Mouse (Mus musculus): ENCODE measurements around the gene Cp. TPM values are rescaled to one million over a fixed set of nuclear protein-coding genes. Genes with fewer than 3 reads are reported as not detected.

Gene Cp
- polyA plus RNA-seq, 1 experiment from 2014 or later = 0.29 TPM

DNA sequence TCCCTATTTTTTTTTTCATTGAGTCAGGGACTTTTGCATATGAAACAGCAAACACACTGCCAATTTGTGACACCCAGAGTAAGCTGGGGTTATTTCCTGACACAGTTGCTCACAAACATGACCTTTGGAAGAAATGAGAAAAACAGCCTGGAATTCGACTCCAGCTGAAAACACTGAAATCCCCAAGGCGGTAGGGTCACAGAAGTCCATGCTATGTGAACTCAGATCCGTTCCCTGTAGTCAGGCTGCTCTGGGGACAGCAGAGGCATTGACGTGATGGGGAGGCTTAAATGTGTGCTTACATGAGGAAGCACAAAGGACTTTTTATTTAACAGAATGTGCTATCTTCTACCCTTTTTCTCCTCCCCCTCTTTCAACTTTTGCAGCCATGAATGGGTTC lies 21.6 kb downstream of the Cp start:
- Histone ChIP-seq H3K36me3 (no peaks in the 10 kb centered on the region), H3K9me3 (no peaks in the 10 kb centered on the region), H3K27ac (no peak overlapping the region), H3K27me3 (ENCODE audit: insufficient read depth, poor library complexity, severe bottlenecking) (no peaks in the 10 kb centered on the region), H3K4me3 (no peak overlapping the region), H3K4me1 (no peaks in the 10 kb centered on the region)
- 52% methylated on average over 4 of the region's 4 CpGs for WGBS
- DNase-seq (ENCODE audit: low spot score) = no peak

DNA sequence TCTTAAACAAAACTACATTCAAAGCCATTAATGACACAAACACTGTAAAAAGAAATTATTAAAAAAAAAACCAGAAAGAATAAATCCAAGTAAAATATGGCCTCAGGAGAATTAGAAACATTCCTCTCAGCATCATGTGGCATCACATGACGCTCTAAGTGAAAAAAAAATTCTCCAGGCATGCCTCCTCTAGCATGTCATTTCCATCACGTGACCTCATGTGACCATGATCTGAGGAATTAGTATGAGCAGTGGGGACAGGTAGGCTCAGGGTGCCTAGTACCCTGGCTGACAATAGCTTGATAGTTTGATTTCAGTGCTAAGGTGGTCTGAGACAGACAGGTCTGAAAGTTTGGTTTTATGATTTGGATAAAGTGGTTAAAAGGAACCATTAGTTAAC lies 24.3 kb downstream of the Cp start:
- no peak overlapping the region for H3K4me3 ChIP-seq
- no peaks in the 10 kb centered on the region for H3K27me3 ChIP-seq (ENCODE audit: insufficient read depth, poor library complexity, severe bottlenecking)
- 75% methylated on average over 2 of the region's 2 CpGs for WGBS
- H3K9me3 ChIP-seq = no peaks in the 10 kb centered on the region
- H3K36me3 ChIP-seq = no peaks in the 10 kb centered on the region
- no peak overlapping the region for H3K27ac ChIP-seq
- no peak for DNase-seq (ENCODE audit: low spot score)
- no peaks in the 10 kb centered on the region for H3K4me1 ChIP-seq

- Histone ChIP-seq H3K27me3 (ENCODE audit: insufficient read depth, poor library complexity, severe bottlenecking) (no peaks in the 10 kb centered on the region), H3K4me1 (no peaks in the 10 kb centered on the region), H3K27ac (no peak overlapping the region), H3K9me3 (no peaks in the 10 kb centered on the region), H3K4me3 (no peak overlapping the region), H3K36me3 (no peaks in the 10 kb centered on the region)
- DNase-seq (ENCODE audit: low spot score) = no peak
These were observed 26.0 kb downstream of the Cp start for GRCm38 (mm10) chr3:19982846-19983245.

DNA sequence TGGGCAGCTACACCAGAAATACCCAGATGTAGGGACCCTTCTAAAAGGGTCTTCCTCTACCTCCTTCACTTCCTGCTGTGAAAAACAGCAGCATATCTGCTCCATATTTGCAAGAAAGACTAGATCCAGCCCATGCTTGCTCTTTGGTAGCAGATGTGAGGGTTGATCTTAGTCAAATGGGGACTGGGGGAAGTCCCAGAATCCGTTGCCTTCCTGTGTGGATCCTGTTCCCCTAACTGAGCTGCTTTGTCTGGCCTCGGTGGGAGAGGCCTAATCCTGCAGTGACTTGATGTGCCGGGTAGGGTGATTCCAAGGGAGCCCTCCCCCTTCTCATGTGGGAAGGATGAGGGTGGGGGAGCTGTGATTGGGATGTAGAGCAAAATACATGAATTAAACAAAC lies 29.3 kb downstream of the Cp start:
- no peak for DNase-seq (ENCODE audit: low spot score)
- WGBS = 28% methylated on average over 3 of the region's 3 CpGs
- H3K36me3 ChIP-seq = no peaks in the 10 kb centered on the region
- H3K9me3 ChIP-seq = no peaks in the 10 kb centered on the region
- H3K27me3 ChIP-seq (ENCODE audit: insufficient read depth, poor library complexity, severe bottlenecking) = no peaks in the 10 kb centered on the region
- H3K4me1 ChIP-seq = no peaks in the 10 kb centered on the region
- H3K27ac ChIP-seq = no peak overlapping the region
- H3K4me3 ChIP-seq = no peak overlapping the region

- Histone ChIP-seq H3K27ac (no peak overlapping the region), H3K4me1 (no peaks in the 10 kb centered on the region), H3K4me3 (no peak overlapping the region), H3K9me3 (no peaks in the 10 kb centered on the region), H3K36me3 (no peaks in the 10 kb centered on the region), H3K27me3 (ENCODE audit: insufficient read depth, poor library complexity, severe bottlenecking) (no peaks in the 10 kb centered on the region)
- 70% methylated on average over 3 of the region's 3 CpGs for WGBS
- DNase-seq (ENCODE audit: low spot score) = no peak
These were observed 33.2 kb downstream of the Cp start for GRCm38 (mm10) chr3:19990031-19990430.

DNA sequence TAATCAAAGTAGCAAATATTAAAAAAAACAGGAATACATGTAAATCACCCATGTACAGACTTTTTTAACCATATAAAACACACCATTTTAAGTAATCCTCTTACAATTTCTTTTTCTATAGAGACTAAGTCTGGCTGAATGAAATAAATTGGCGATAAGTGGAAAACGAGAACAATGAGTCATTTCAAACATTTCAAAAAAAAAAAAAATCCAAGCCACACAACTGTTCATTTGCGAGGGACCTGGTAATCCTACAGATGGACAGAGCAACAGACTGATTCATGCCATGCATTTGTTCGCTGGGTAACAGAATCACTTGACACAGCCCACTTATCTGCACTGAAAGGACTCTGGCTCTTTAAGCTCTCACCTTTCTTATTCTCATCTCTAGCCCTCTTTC lies 35.5 kb downstream of the Cp start:
- H3K4me3 ChIP-seq = no peak overlapping the region
- H3K9me3 ChIP-seq = no peaks in the 10 kb centered on the region
- peaks cover 4% of the 10 kb centered on the region for H3K36me3 ChIP-seq
- H3K4me1 ChIP-seq = no peaks in the 10 kb centered on the region
- H3K27ac ChIP-seq = no peak overlapping the region
- WGBS = 80% methylated on average over 4 of the region's 4 CpGs
- DNase-seq (ENCODE audit: low spot score) = no peak
- no peaks in the 10 kb centered on the region for H3K27me3 ChIP-seq (ENCODE audit: insufficient read depth, poor library complexity, severe bottlenecking)

GRCm38 (mm10) chr3:19999551-19999950 lies 42.7 kb downstream of the Cp start:
- no peak for DNase-seq (ENCODE audit: low spot score)
- Histone ChIP-seq H3K36me3 (peaks cover 26% of the 10 kb centered on the region), H3K4me3 (no peak overlapping the region), H3K27ac (no peak overlapping the region), H3K9me3 (no peaks in the 10 kb centered on the region), H3K27me3 (ENCODE audit: insufficient read depth, poor library complexity, severe bottlenecking) (no peaks in the 10 kb centered on the region), H3K4me1 (no peaks in the 10 kb centered on the region)
- WGBS = 83% methylated on average over 2 of the region's 2 CpGs

DNA sequence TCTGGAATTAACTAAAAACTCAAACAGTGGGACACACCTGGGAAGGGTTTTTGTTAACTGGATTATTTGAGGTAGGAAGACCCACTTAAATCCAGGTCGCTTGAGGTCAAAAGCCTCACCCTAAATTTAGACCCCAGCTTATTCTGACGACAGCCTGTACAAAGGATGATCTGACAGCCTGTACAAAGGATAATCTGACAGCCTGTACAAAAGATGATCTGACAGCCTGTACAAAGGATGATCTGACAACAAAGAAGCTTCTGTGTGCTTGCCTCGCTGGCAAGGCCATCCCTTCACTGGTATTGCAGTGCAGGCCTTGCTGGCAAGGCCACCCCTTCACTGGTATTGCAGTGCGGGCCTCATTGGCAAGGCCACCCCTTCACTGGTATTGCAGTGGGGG lies 44.0 kb downstream of the Cp start:
- H3K4me1 ChIP-seq = no peaks in the 10 kb centered on the region
- no peaks in the 10 kb centered on the region for H3K9me3 ChIP-seq
- H3K4me3 ChIP-seq = no peak overlapping the region
- peaks cover 26% of the 10 kb centered on the region for H3K36me3 ChIP-seq
- no peaks in the 10 kb centered on the region for H3K27me3 ChIP-seq (ENCODE audit: insufficient read depth, poor library complexity, severe bottlenecking)
- no peak overlapping the region for H3K27ac ChIP-seq
- WGBS = 79% methylated on average over 4 of the region's 4 CpGs
- no peak for DNase-seq (ENCODE audit: low spot score)

GRCm38 (mm10) chr3:20002786-20003185 lies 45.9 kb downstream of the Cp start:
- 78% methylated on average over 5 of the region's 5 CpGs for WGBS
- no peak for DNase-seq (ENCODE audit: low spot score)
- Histone ChIP-seq H3K27me3 (ENCODE audit: insufficient read depth, poor library complexity, severe bottlenecking) (no peaks in the 10 kb centered on the region), H3K36me3 (peaks cover 22% of the 10 kb centered on the region; the same call in 1 of the 2 replicates), H3K9me3 (no peaks in the 10 kb centered on the region), H3K27ac (no peak overlapping the region), H3K4me1 (no peaks in the 10 kb centered on the region), H3K4me3 (no peak overlapping the region)

GRCm38 (mm10) chr3:20004422-20004821 lies 47.6 kb downstream of the Cp start:
- Histone ChIP-seq H3K4me3 (no peak overlapping the region), H3K9me3 (no peaks in the 10 kb centered on the region), H3K36me3 (peaks cover 18% of the 10 kb centered on the region; the same call in 1 of the 2 replicates), H3K4me1 (no peaks in the 10 kb centered on the region), H3K27ac (no peak overlapping the region), H3K27me3 (ENCODE audit: insufficient read depth, poor library complexity, severe bottlenecking) (no peaks in the 10 kb centered on the region)
- DNase-seq (ENCODE audit: low spot score) = no peak
- 84% methylated on average over 8 of the region's 8 CpGs for WGBS

GRCm38 (mm10) chr3:20005611-20006010 lies 48.8 kb downstream of the Cp start:
- Histone ChIP-seq H3K36me3 (peaks cover 17% of the 10 kb centered on the region), H3K27me3 (ENCODE audit: insufficient read depth, poor library complexity, severe bottlenecking) (no peaks in the 10 kb centered on the region), H3K27ac (no peak overlapping the region), H3K9me3 (no peaks in the 10 kb centered on the region), H3K4me3 (no peak overlapping the region), H3K4me1 (no peaks in the 10 kb centered on the region)
- WGBS = 60% methylated on average over 1 of the region's 1 CpGs
- DNase-seq (ENCODE audit: low spot score) = no peak

GRCm38 (mm10) chr3:20007275-20007674 lies 50.4 kb downstream of the Cp start:
- no peak overlapping the region for H3K27ac ChIP-seq
- 85% methylated on average over 4 of the region's 4 CpGs for WGBS
- DNase-seq (ENCODE audit: low spot score) = no peak
- H3K4me3 ChIP-seq = no peak overlapping the region
- no peaks in the 10 kb centered on the region for H3K4me1 ChIP-seq
- no peaks in the 10 kb centered on the region for H3K9me3 ChIP-seq
- H3K27me3 ChIP-seq (ENCODE audit: insufficient read depth, poor library complexity, severe bottlenecking) = no peaks in the 10 kb centered on the region
- H3K36me3 ChIP-seq = peaks cover 19% of the 10 kb centered on the region

DNA sequence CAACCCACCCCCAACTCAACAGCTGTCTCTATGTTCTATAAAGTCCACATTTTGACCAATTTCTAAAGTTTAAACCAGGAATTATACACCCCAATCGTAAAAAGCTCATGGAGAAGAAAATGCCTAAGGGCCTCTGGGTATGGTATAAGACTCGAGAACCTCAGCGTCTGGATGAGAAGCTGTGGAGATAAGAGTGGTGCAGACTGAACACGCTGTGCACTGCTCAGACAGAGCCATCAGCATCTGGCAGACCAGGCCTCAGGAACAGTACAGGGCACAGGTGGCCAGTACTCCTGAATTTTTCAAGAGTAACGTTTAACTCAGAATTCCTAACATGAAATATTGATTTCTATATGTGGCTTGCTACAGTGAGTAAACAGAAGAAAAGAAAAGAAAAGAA lies 50.9 kb downstream of the Cp start:
- WGBS = 64% methylated on average over 5 of the region's 5 CpGs
- no peaks in the 10 kb centered on the region for H3K27me3 ChIP-seq (ENCODE audit: insufficient read depth, poor library complexity, severe bottlenecking)
- H3K36me3 ChIP-seq = peaks cover 24% of the 10 kb centered on the region

GRCm38 (mm10) chr3:20010464-20010863 lies 53.6 kb downstream of the Cp start:
- 84% methylated on average over 9 of the region's 9 CpGs for WGBS
- Histone ChIP-seq H3K9me3 (no peaks in the 10 kb centered on the region), H3K4me1 (no peaks in the 10 kb centered on the region), H3K4me3 (no peak overlapping the region), H3K27ac (no peak overlapping the region), H3K27me3 (ENCODE audit: insufficient read depth, poor library complexity, severe bottlenecking) (no peaks in the 10 kb centered on the region), H3K36me3 (peaks cover 37% of the 10 kb centered on the region)
- DNase-seq (ENCODE audit: low spot score) = no peak

More for the DNA sequence above, 50.9 kb downstream of the Cp start:
- Histone ChIP-seq H3K4me3 (no peak overlapping the region), H3K27ac (no peak overlapping the region), H3K4me1 (no peaks in the 10 kb centered on the region), H3K9me3 (no peaks in the 10 kb centered on the region)
- no peak for DNase-seq (ENCODE audit: low spot score)

Measured in heart, embryonic 10.5 days (tissue).